ENCODE assay signal across 9 mouse cellular contexts in genomic region chr11:76899758-76900738, GRCm38 (mm10). TPM values are rescaled to one million over a fixed set of nuclear protein-coding genes. Genes with fewer than 3 reads are reported as not detected.
DNase-seq lines count a peak whose midpoint lies in the region; ATAC-seq and TF ChIP-seq lines count a peak whose summit lies in the region.
"Had no signal": no experiment of that assay in that cellular context is flagged by ENCODE, and none has a peak within 500 bp of the region (broad histone marks: within the 10 kb centered on the region; RNA-seq: fewer than 3 reads in every experiment).

No protein-coding gene starts in this region.

- peaks cover 8% of the 10 kb centered on the region for H3K4me1 ChIP-seq in forebrain, embryonic 10.5 days
- H3K4me1 ChIP-seq in neural tube, embryonic 15.5 days, result no peaks in the 10 kb centered on the region

- no peak for ATAC-seq in neural tube, embryonic 15.5 days (ENCODE audit: low FRiP score)

- H3K9me3 ChIP-seq in forebrain, embryonic 10.5 days, result no peaks in the 10 kb centered on the region
- H3K9me3 ChIP-seq in neural tube, embryonic 15.5 days (replicated peaks), result no peaks in the 10 kb centered on the region
- H3K9me3 ChIP-seq: megakaryocyte, embryonic 14.5 days had no signal

- no peak overlapping the region for H3K9ac ChIP-seq in neural tube, embryonic 15.5 days (replicated peaks)

- no peaks in the 10 kb centered on the region for H3K36me3 ChIP-seq in forebrain, embryonic 10.5 days (replicated peaks)
- H3K36me3 ChIP-seq in neural tube, embryonic 15.5 days, result no peaks in the 10 kb centered on the region

- no peak overlapping the region for H3K4me2 ChIP-seq in neural tube, embryonic 15.5 days

- WGBS in forebrain, embryonic 10.5 days, result 65% methylated on average over 5 of the region's 5 CpGs
- 67% methylated on average over 5 of the region's 5 CpGs for WGBS in neural tube, embryonic 15.5 days

- peak; percentile 25 for TF ChIP-seq CTCF in left cerebral cortex, adult 2 months (IDR thresholded peaks at IDR 0.05)

- H3K27ac ChIP-seq in left cerebral cortex, adult 2 months, result no peak overlapping the region
- H3K27ac ChIP-seq in forebrain, embryonic 10.5 days, result no peak overlapping the region
- H3K27ac ChIP-seq in neural tube, embryonic 15.5 days (replicated peaks), result no peak overlapping the region

- intact Hi-C loops in left cerebral cortex, adult 2 months (cut with DNase I), result loop anchor here (10.0 kb wide), 1 partner anchor 225 kb away; the partner anchor contains the start of genes Bhlha9 and Trarg1

- no peak overlapping the region for H3K4me3 ChIP-seq in left cerebral cortex, adult 2 months
- H3K4me3 ChIP-seq in forebrain, embryonic 10.5 days, result no peak overlapping the region
- H3K4me3 ChIP-seq in neural tube, embryonic 15.5 days (replicated peaks), result no peak overlapping the region
- H3K4me3 ChIP-seq: megakaryocyte, embryonic 14.5 days had no signal

- no peaks in the 10 kb centered on the region for H3K27me3 ChIP-seq in forebrain, embryonic 10.5 days (ENCODE audit: poor library complexity, severe bottlenecking)
- no peaks in the 10 kb centered on the region for H3K27me3 ChIP-seq in neural tube, embryonic 15.5 days (replicated peaks)

- DNase-seq in left cerebral cortex, adult 2 months (ENCODE audit: extremely low spot score in 1 of 2, low spot score in 2 of 2), result no peak
- no peak for DNase-seq in left cerebral cortex, adult 9 months (ENCODE audit: low spot score in 2 of 2)
- DNase-seq in WW6 (ENCODE audit: low read depth, low spot score), result peak; percentile 18
- DNase-seq in induced T-regulatory cell, adult 2 months (ENCODE audit: low read depth), result peak; percentile 22
- DNase-seq in retina, postnatal 1 day, result peak; percentile 61
- no peak for DNase-seq in forebrain, embryonic 10.5 days (ENCODE audit: extremely low spot score, low spot score)
- DNase-seq: cerebellum, adult 9-10 months had no signal

RNA-seq across cellular contexts. Expression of gene Tmigd1, which starts 1.9 kb away (rescaled TPM):
- not detected for total RNA-seq in left cerebral cortex, adult 2 months (2021)
- polyA plus RNA-seq in forebrain, embryonic 10.5 days (2016; fragmentation: Nextera tagmentation; extraction: Ambion mirVana), result not detected in 2 replicates
- 0.18 TPM in 1 of 2 replicates, not detected in the other for polyA plus RNA-seq in neural tube, embryonic 15.5 days (2015; fragmentation: Nextera tagmentation; extraction: Ambion mirVana)

RNA-seq across cellular contexts. Expression of gene Blmh, which starts 24.6 kb away (rescaled TPM):
- total RNA-seq in left cerebral cortex, adult 2 months (2021), result 10 to 100 TPM; 52.4 to 58.8 TPM
- 206 and 209 TPM in 2 replicates for polyA plus RNA-seq in forebrain, embryonic 10.5 days (2016; fragmentation: Nextera tagmentation; extraction: Ambion mirVana)
- polyA plus RNA-seq in neural tube, embryonic 15.5 days (2015; fragmentation: Nextera tagmentation; extraction: Ambion mirVana), result 133 and 138 TPM in 2 replicates

RNA-seq across cellular contexts. Expression of gene Cpd, which starts 53.2 kb away (rescaled TPM):
- total RNA-seq in left cerebral cortex, adult 2 months (2021), result 10 to 100 TPM; 53.0 to 56.8 TPM
- 8.2 and 9.0 TPM in 2 replicates for polyA plus RNA-seq in forebrain, embryonic 10.5 days (2016; fragmentation: Nextera tagmentation; extraction: Ambion mirVana)
- polyA plus RNA-seq in neural tube, embryonic 15.5 days (2015; fragmentation: Nextera tagmentation; extraction: Ambion mirVana), result 5.5 and 6.0 TPM in 2 replicates

Comparison
In these comparisons a context has a peak if more than half of its experiments do, and no peak if none do; other contexts are left out.
1. DNase-seq: peak in WW6 (single experiment), induced T-regulatory cell, adult 2 months (single experiment) and retina, postnatal 1 day (single experiment); none in left cerebral cortex, adult 2 months (0 of 2), left cerebral cortex, adult 9 months (0 of 2) and forebrain, embryonic 10.5 days (single experiment).